Mouse (Mus musculus) limb, embryonic 14.5 days (tissue): ENCODE data around the gene Spop. TPM values are rescaled to one million over a fixed set of nuclear protein-coding genes. Genes with fewer than 3 reads are reported as not detected.

Experiments
- ATAC-seq: fragments of 200-750 bp; cut with Nextera tagmentation; 2 replicates; pipeline ENCODE4 v1.8.0; 2017; ENCODE audit warnings: low read depth, moderate number of reproducible peaks, moderate TSS enrichment; ENCODE audit not compliant: low FRiP score
- DNase-seq: peaks from one replicate; pipeline ENCODE4 v3.0.0-alpha.2; 2015; ENCODE audit warnings: low spot score
- H3K27ac ChIP-seq: fragments of 300-500 bp; sonication (generic); replicated peaks from 2 replicates; pipeline ENCODE4 v1.5.1; 2014; ENCODE audit warnings: low read depth, mild to moderate bottlenecking, low read length, moderate library complexity, mixed read lengths
- H3K27me3 ChIP-seq: fragments of 300-500 bp; sonication (generic); 2 replicates; pipeline ENCODE4 v1.6.1; 2014; ENCODE audit warnings: low read length, mixed read lengths; ENCODE audit not compliant: control insufficient read depth, insufficient read depth
- H3K36me3 ChIP-seq: fragments of 300-500 bp; sonication (generic); 2 replicates; pipeline ENCODE4 v1.6.1; 2014; ENCODE audit warnings: mild to moderate bottlenecking, low read length, moderate library complexity, mixed read lengths; ENCODE audit not compliant: control insufficient read depth, insufficient read depth
- H3K4me1 ChIP-seq: fragments of 300-500 bp; sonication (generic); 2 replicates; pipeline ENCODE4 v1.6.1; 2014; ENCODE audit warnings: antibody characterized with exemption, low read length, mixed read lengths; ENCODE audit not compliant: control insufficient read depth, insufficient read depth
- H3K4me2 ChIP-seq: fragments of 300-500 bp; sonication (generic); replicated peaks from 2 replicates; pipeline ENCODE4 v1.6.1; 2014; ENCODE audit warnings: low read depth, mild to moderate bottlenecking, low read length, moderate library complexity; ENCODE audit not compliant: severe bottlenecking
- H3K4me3 ChIP-seq: fragments of 300-500 bp; sonication (generic); replicated peaks from 2 replicates; pipeline ENCODE4 v1.5.1; 2014; ENCODE audit warnings: low read length
- H3K9ac ChIP-seq: fragments of 300-500 bp; sonication (generic); 2 replicates; pipeline ENCODE4 v1.6.1; 2014; ENCODE audit warnings: mild to moderate bottlenecking, low read depth, low read length, moderate library complexity; ENCODE audit not compliant: severe bottlenecking
- H3K9me3 ChIP-seq: fragments of 300-500 bp; sonication (generic); 2 replicates; pipeline ENCODE4 v1.6.1; 2016; ENCODE audit warnings: low read length; ENCODE audit not compliant: control insufficient read depth
- POLR2A ChIP-seq: fragments of 200-500 bp; IDR thresholded peaks from 2 replicates; pipeline ENCODE4 v1.8.0; 2012; ENCODE audit warnings: inconsistent platforms, mild to moderate bottlenecking, moderate library complexity, borderline replicate concordance; ENCODE audit not compliant: insufficient read depth, insufficient read length; ENCODE audit errors: extremely low read depth
- WGBS: fragments of 180-500 bp; shearing (Covaris S2); extraction: QIAGEN DNeasy Blood & Tissue Kit; methylation state at CpG from one replicate; pipeline ENCODE4 v1.1.7; 2014; 5-methylcytosine and 5-hydroxymethylcytosine counted together
- polyA plus RNA-seq, 2 experiments: library from polyadenylated mRNA; depleted of rRNA in 1 of 2; stranded (reverse) in 1 of 2; unstranded in 1 of 2; fragments of >200 nt; fragmentation: Nextera tagmentation in 1 of 2; extraction: Ambion mirVana in 1 of 2; gene quantifications; 2 replicates each; pipeline versions ENCODE4 v1.2.1 to v1.2.3; 2012 to 2014

Spop gene
- polyA plus RNA-seq, 2 experiments: 51.3 to 92.7 TPM

- H3K9ac ChIP-seq: no peak overlapping the region
- 95% methylated on average over 6 of the region's 6 CpGs for WGBS
- no peak overlapping the region for H3K4me3 ChIP-seq
- no peaks in the 10 kb centered on the region for H3K4me1 ChIP-seq
- ATAC-seq (no peak), DNase-seq (no peak)
- H3K27ac ChIP-seq: no peak overlapping the region
- H3K9me3 ChIP-seq: no peaks in the 10 kb centered on the region
- no peak for TF ChIP-seq POLR2A
- H3K27me3 ChIP-seq: no peaks in the 10 kb centered on the region
- H3K36me3 ChIP-seq: peaks cover 20% of the 10 kb centered on the region
- H3K4me2 ChIP-seq: no peak overlapping the region
These were observed 32.9 kb downstream of the Spop start for GRCm38 (mm10) chr11:95446580-95447305.

- Histone ChIP-seq H3K36me3 (peaks cover 24% of the 10 kb centered on the region), H3K9me3 (no peaks in the 10 kb centered on the region), H3K4me2 (no peak overlapping the region), H3K4me1 (no peaks in the 10 kb centered on the region), H3K27me3 (no peaks in the 10 kb centered on the region), H3K27ac (no peak overlapping the region), H3K9ac (no peak overlapping the region), H3K4me3 (no peak overlapping the region)
- TF ChIP-seq POLR2A: no peak
- ATAC-seq (no peak), DNase-seq (no peak)
- 72% methylated on average over 3 of the region's 3 CpGs for WGBS
These were observed 34.5 kb downstream of the Spop start for GRCm38 (mm10) chr11:95448346-95448745.

GRCm38 (mm10) chr11:95455331-95455730, 41.5 kb downstream of the Spop start:
- Histone ChIP-seq H3K9ac (no peak overlapping the region), H3K36me3 (peaks cover 19% of the 10 kb centered on the region), H3K4me2 (no peak overlapping the region), H3K27ac (no peak overlapping the region), H3K27me3 (no peaks in the 10 kb centered on the region), H3K4me1 (no peaks in the 10 kb centered on the region), H3K4me3 (no peak overlapping the region), H3K9me3 (no peaks in the 10 kb centered on the region)
- 39% methylated on average over 8 of the region's 8 CpGs for WGBS
- no peak for TF ChIP-seq POLR2A
- ATAC-seq (no peak), DNase-seq (no peak)

GRCm38 (mm10) chr11:95460872-95461271, 47.0 kb downstream of the Spop start:
- Histone ChIP-seq H3K9me3 (no peaks in the 10 kb centered on the region), H3K27ac (no peak overlapping the region), H3K4me2 (no peak overlapping the region), H3K9ac (no peak overlapping the region), H3K36me3 (no peaks in the 10 kb centered on the region; the same call in 1 of the 2 replicates), H3K4me3 (no peak overlapping the region), H3K4me1 (no peaks in the 10 kb centered on the region), H3K27me3 (no peaks in the 10 kb centered on the region)
- DNase-seq (no peak), ATAC-seq (no peak)
- no peak for TF ChIP-seq POLR2A
- 84% methylated on average over 2 of the region's 2 CpGs for whole genome bisulfite sequencing

- Histone ChIP-seq H3K9me3 (no peaks in the 10 kb centered on the region), H3K4me3 (no peak overlapping the region), H3K27me3 (no peaks in the 10 kb centered on the region), H3K4me2 (no peak overlapping the region), H3K4me1 (no peaks in the 10 kb centered on the region), H3K27ac (no peak overlapping the region), H3K36me3 (peaks cover 3% of the 10 kb centered on the region; the same call in 1 of the 2 replicates), H3K9ac (no peak overlapping the region)
- WGBS: 98% methylated on average over 3 of the region's 3 CpGs
- DNase-seq (no peak), ATAC-seq (no peak)
- no peak for TF ChIP-seq POLR2A
These were observed 48.3 kb downstream of the Spop start for GRCm38 (mm10) chr11:95462168-95462567.
